Comparison of ENCODE assay signal across 18 mouse cellular contexts in the genomic region with DNA sequence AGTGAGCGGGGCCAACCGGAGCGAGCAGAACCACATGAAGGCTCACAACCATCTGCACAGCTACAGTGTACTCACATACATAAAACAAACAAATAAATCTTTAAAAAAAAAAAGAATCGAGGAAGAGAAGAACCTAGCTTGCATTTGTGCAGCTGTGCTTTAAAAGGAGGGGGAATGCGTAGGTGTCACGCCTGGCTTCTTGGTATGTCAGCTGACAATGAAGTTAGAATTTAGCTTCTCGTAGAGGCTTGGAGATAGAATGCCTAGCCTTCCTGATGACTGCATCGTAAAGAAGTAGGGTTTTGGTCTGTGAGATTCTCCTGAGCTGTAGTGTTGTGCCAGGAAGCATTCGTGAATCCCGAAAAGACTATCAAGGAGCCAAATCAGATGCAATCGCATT. TPM values are rescaled to one million over a fixed set of nuclear protein-coding genes. Genes with fewer than 3 reads are reported as not detected.
DNase-seq lines count a peak whose midpoint lies in the region; ATAC-seq and TF ChIP-seq lines count a peak whose summit lies in the region.
"Had no signal": no experiment of that assay in that cellular context is flagged by ENCODE, and none has a peak within 500 bp of the region (broad histone marks: within the 10 kb centered on the region; RNA-seq: fewer than 3 reads in every experiment).

No protein-coding gene starts in this region.

- peaks cover 45% of the 10 kb centered on the region for H3K4me1 ChIP-seq in kidney, embryonic 15.5 days
- H3K4me1 ChIP-seq in lung, adult 2 months (ENCODE audit: control insufficient read depth, insufficient read depth, low read length): peaks cover 10% of the 10 kb centered on the region

- ATAC-seq in kidney, embryonic 15.5 days (replicated peaks; ENCODE audit: low FRiP score): no peak
- ATAC-seq: activated CD4-positive, CD25-positive, alpha-beta regulatory T cell, adult 4 months; forebrain, embryonic 13.5 days had no signal

- intact Hi-C loops in left cerebral cortex, adult 2 months (cut with DNase I): no loop called here

- TF ChIP-seq CTCF in left cerebral cortex, adult 2 months (IDR thresholded peaks at IDR 0.05): no peak
- no peak for TF ChIP-seq CTCF in lung, adult 2 months (IDR thresholded peaks at IDR 0.05; ENCODE audit: insufficient read depth, low read length)

- H3K4me3 ChIP-seq in kidney, embryonic 15.5 days (replicated peaks): no peak overlapping the region
- H3K4me3 ChIP-seq in left cerebral cortex, adult 2 months: no peak overlapping the region
- H3K4me3 ChIP-seq in lung, adult 2 months (replicated peaks; ENCODE audit: extremely low read depth, low read depth, low read length): no peak overlapping the region
- H3K4me3 ChIP-seq: embryonic facial prominence, embryonic 13.5 days; forebrain, embryonic 13.5 days; gastrocnemius, adult 2 months; heart, embryonic 13.5 days; hindbrain, embryonic 15.5 days had no signal

- H3K36me3 ChIP-seq in kidney, embryonic 15.5 days: peaks cover 9% of the 10 kb centered on the region; the same call in 1 of the 2 replicates
- H3K36me3 ChIP-seq: embryonic facial prominence, embryonic 13.5 days; hindbrain, embryonic 15.5 days had no signal

- 0 out of 2 replicates have a peak overlapping the region, but pooled peaks have one; percentile 84 for H3K4me2 ChIP-seq in kidney, embryonic 15.5 days
- H3K4me2 ChIP-seq: embryonic facial prominence, embryonic 13.5 days; forebrain, embryonic 13.5 days; heart, embryonic 13.5 days; hindbrain, embryonic 15.5 days had no signal

- H3K9ac ChIP-seq in kidney, embryonic 15.5 days: no peak overlapping the region
- H3K9ac ChIP-seq: embryonic facial prominence, embryonic 13.5 days; forebrain, embryonic 13.5 days; heart, embryonic 13.5 days; hindbrain, embryonic 15.5 days had no signal

- no peaks in the 10 kb centered on the region for H3K9me3 ChIP-seq in kidney, embryonic 15.5 days (replicated peaks)
- H3K9me3 ChIP-seq: embryonic facial prominence, embryonic 13.5 days; forebrain, embryonic 13.5 days; heart, embryonic 13.5 days; hindbrain, embryonic 15.5 days had no signal

- no peak for TF ChIP-seq POLR2A in lung, adult 2 months (IDR thresholded peaks at IDR 0.05; ENCODE audit: borderline replicate concordance, extremely low read depth, low read depth, low read length)

- no peaks in the 10 kb centered on the region for H3K27me3 ChIP-seq in kidney, embryonic 15.5 days
- H3K27me3 ChIP-seq: embryonic facial prominence, embryonic 13.5 days; forebrain, embryonic 13.5 days; heart, embryonic 13.5 days; hindbrain, embryonic 15.5 days; Patski had no signal

- no peak for DNase-seq in kidney, adult 18-20 months
- DNase-seq in left cerebral cortex, adult 2 months (ENCODE audit: extremely low spot score in 1 of 2, low spot score in 2 of 2): no peak
- no peak for DNase-seq in left cerebral cortex, adult 11 months (ENCODE audit: low spot score)
- peak; percentile 68 for DNase-seq in A20 (ENCODE audit: low read depth, low spot score)
- peak; percentile 67 for DNase-seq in brain, adult 2 months (ENCODE audit: low read depth, low spot score)
- no peak for DNase-seq in heart, adult 18-20 months
- DNase-seq in lung, adult 2 months: no peak
- DNase-seq: cerebellum, postnatal 36 days; gastrocnemius, adult 2 months; gastrocnemius, postnatal 25 days; heart, postnatal 36 days had no signal

- peak overlapping the region; percentile 59 for H3K27ac ChIP-seq in kidney, embryonic 15.5 days
- peak overlapping the region; percentile 15; the same call in 1 of the 2 replicates for H3K27ac ChIP-seq in left cerebral cortex, adult 2 months
- H3K27ac ChIP-seq: embryonic facial prominence, embryonic 13.5 days; forebrain, embryonic 13.5 days; heart, embryonic 13.5 days; hindbrain, embryonic 15.5 days had no signal

- 45% methylated on average over 11 of the region's 11 CpGs for WGBS in kidney, embryonic 15.5 days
- 84% methylated on average over 11 of the region's 11 CpGs for WGBS in lung, adult 2 months

RNA-seq across cellular contexts. Expression of gene St3gal2, which starts 1.7 kb away (rescaled TPM):
- 25.2 and 27.4 TPM in 2 replicates for polyA plus RNA-seq in kidney, embryonic 15.5 days (2015; fragmentation: Nextera tagmentation; extraction: Ambion mirVana)
- total RNA-seq in left cerebral cortex, adult 2 months (2021): 10 to 100 TPM; 88.4 to 97.4 TPM
- total RNA-seq in heart, adult 18-20 months (2021): 10 to 100 TPM; 20.9 to 23.3 TPM
- polyA plus RNA-seq in lung, adult 2 months (2012; rRNA removed): 41.0 and 48.5 TPM in 2 replicates

RNA-seq across cellular contexts. Expression of gene Fuk, which starts 15.7 kb away (rescaled TPM):
- polyA plus RNA-seq in kidney, embryonic 15.5 days (2015; fragmentation: Nextera tagmentation; extraction: Ambion mirVana): 12.0 and 13.3 TPM in 2 replicates
- 10 to 100 TPM; 20.7 to 21.0 TPM for total RNA-seq in left cerebral cortex, adult 2 months (2021)
- total RNA-seq in heart, adult 18-20 months (2021): 1 to 10 TPM; 5.2 to 5.5 TPM
- polyA plus RNA-seq in lung, adult 2 months (2012; rRNA removed): 15.8 and 17.9 TPM in 2 replicates

Comparison
In these comparisons a context has a peak if more than half of its experiments do, and no peak if none do; other contexts are left out.
1. DNase-seq: peak in A20 (single experiment) and brain, adult 2 months (single experiment); none in kidney, adult 18-20 months (single experiment), left cerebral cortex, adult 2 months (0 of 2), left cerebral cortex, adult 11 months (single experiment), heart, adult 18-20 months (0 of 2) and lung, adult 2 months (single experiment).